Mouse (Mus musculus) liver, embryonic 15.5 days (tissue): ENCODE data around the gene Anxa5. TPM values are rescaled to one million over a fixed set of nuclear protein-coding genes. Genes with fewer than 3 reads are reported as not detected.

ENCODE experiments used
- ATAC-seq: fragments of 200-750 bp; cut with Nextera tagmentation; 2 replicates; pipeline ENCODE4 v1.8.0; 2017; ENCODE audit warnings: moderate number of reproducible peaks, mild to moderate bottlenecking, moderate library complexity; ENCODE audit not compliant: insufficient read depth
- H3K27ac ChIP-seq: fragments of 300-500 bp; sonication (generic); replicated peaks from 2 replicates; pipeline ENCODE4 v1.5.1; 2015; ENCODE audit warnings: mild to moderate bottlenecking, inconsistent platforms
- H3K27me3 ChIP-seq: fragments of 300-500 bp; sonication (generic); 2 replicates; pipeline ENCODE4 v1.6.1; 2015; ENCODE audit warnings: mild to moderate bottlenecking, inconsistent platforms
- H3K36me3 ChIP-seq: fragments of 300-500 bp; sonication (generic); replicated peaks from 2 replicates; pipeline ENCODE4 v1.6.1; 2015; ENCODE audit warnings: moderate library complexity, mild to moderate bottlenecking, inconsistent platforms
- H3K4me1 ChIP-seq: fragments of 300-500 bp; sonication (generic); replicated peaks from 2 replicates; pipeline ENCODE4 v1.6.1; 2015; ENCODE audit warnings: inconsistent platforms
- H3K4me2 ChIP-seq: fragments of 300-500 bp; sonication (generic); 2 replicates; pipeline ENCODE4 v1.6.1; 2015; ENCODE audit warnings: moderate library complexity, mild to moderate bottlenecking, inconsistent platforms
- H3K4me3 ChIP-seq: fragments of 300-500 bp; sonication (generic); replicated peaks from 2 replicates; pipeline ENCODE4 v1.5.1; 2015; ENCODE audit warnings: mild to moderate bottlenecking, inconsistent platforms
- H3K9ac ChIP-seq: fragments of 300-500 bp; sonication (generic); 2 replicates; pipeline ENCODE4 v1.6.1; 2015; ENCODE audit warnings: moderate library complexity, mild to moderate bottlenecking, inconsistent platforms
- H3K9me3 ChIP-seq: fragments of 300-500 bp; sonication (generic); replicated peaks from 2 replicates; pipeline ENCODE4 v1.6.1; 2016; ENCODE audit warnings: inconsistent platforms
- WGBS: fragments of 180-500 bp; shearing (Covaris S2); methylation state at CpG from one replicate; pipeline ENCODE4 v1.1.7; 2015; ENCODE audit warnings: mixed read lengths; ENCODE audit not compliant: insufficient replicate concordance; 5-methylcytosine and 5-hydroxymethylcytosine counted together
- polyA plus RNA-seq: library from polyadenylated mRNA; unstranded; fragments of >200 nt; fragmentation: Nextera tagmentation; extraction: Ambion mirVana; gene quantifications from 2 replicates; pipeline ENCODE4 v1.2.1, GENCODE M21; 2015

Anxa5 gene
- polyA plus RNA-seq, 1 experiment from 2014 or later: 76.1 TPM

- Histone ChIP-seq H3K27me3 (no peaks in the 10 kb centered on the region; the same call in 1 of the 2 replicates), H3K27ac (no peak overlapping the region), H3K36me3 (no peaks in the 10 kb centered on the region), H3K4me2 (no peak overlapping the region), H3K4me3 (no peak overlapping the region), H3K4me1 (peaks cover 35% of the 10 kb centered on the region), H3K9ac (no peak overlapping the region), H3K9me3 (no peaks in the 10 kb centered on the region)
- no peak for ATAC-seq
- 64% methylated on average over 5 of the region's 5 CpGs for WGBS
Observed at GRCm38 (mm10) chr3:36473222-36473621, 2.5 kb downstream of the Anxa5 start.

GRCm38 (mm10) chr3:36471856-36472255 is 3.8 kb downstream of the Anxa5 start:
- no peak for ATAC-seq
- peaks cover 34% of the 10 kb centered on the region for H3K4me1 ChIP-seq
- H3K27me3 ChIP-seq: no peaks in the 10 kb centered on the region; the same call in 1 of the 2 replicates
- H3K4me3 ChIP-seq: no peak overlapping the region
- WGBS: 57% methylated on average over 4 of the region's 4 CpGs
- H3K9ac ChIP-seq: no peak overlapping the region
- no peaks in the 10 kb centered on the region for H3K36me3 ChIP-seq
- no peak overlapping the region for H3K4me2 ChIP-seq
- H3K27ac ChIP-seq: no peak overlapping the region
- H3K9me3 ChIP-seq: no peaks in the 10 kb centered on the region

DNA sequence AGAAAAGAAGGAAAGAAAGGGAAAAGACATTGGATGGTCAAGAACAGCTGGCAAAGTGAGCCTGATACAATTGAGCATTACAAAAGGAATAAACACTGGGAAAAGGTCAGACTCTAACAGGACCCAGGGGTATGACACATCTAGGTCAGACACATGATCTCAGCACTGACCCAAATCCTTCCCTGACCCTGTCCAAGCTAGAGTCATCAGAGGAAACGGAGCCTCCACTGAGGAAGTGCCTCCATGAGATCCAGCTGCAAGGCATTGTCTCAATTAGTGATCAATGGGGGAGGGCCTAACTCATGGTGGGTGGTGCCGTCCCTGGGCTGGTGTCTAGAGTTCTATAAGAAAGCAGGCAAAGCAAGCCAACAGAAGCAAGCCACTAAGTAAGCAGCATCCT is 6.8 kb downstream of the Anxa5 start:
- H3K4me1 ChIP-seq: peaks cover 9% of the 10 kb centered on the region; the same call in 1 of the 2 replicates
- ATAC-seq: no peak
- no peak overlapping the region for H3K27ac ChIP-seq
- H3K36me3 ChIP-seq: no peaks in the 10 kb centered on the region
- no peak overlapping the region for H3K4me3 ChIP-seq
- no peak overlapping the region for H3K4me2 ChIP-seq
- H3K9ac ChIP-seq: no peak overlapping the region
- H3K9me3 ChIP-seq: no peaks in the 10 kb centered on the region
- WGBS: 40% methylated on average over 2 of the region's 2 CpGs
- H3K27me3 ChIP-seq: no peaks in the 10 kb centered on the region

- Histone ChIP-seq H3K27ac (no peak overlapping the region), H3K4me3 (no peak overlapping the region), H3K9ac (no peak overlapping the region), H3K4me2 (no peak overlapping the region), H3K4me1 (0 out of 2 replicates have a peak, but pooled peaks cover 3% of the 10 kb centered on the region), H3K36me3 (no peaks in the 10 kb centered on the region), H3K9me3 (no peaks in the 10 kb centered on the region), H3K27me3 (no peaks in the 10 kb centered on the region)
- 73% methylated on average over 7 of the region's 7 CpGs for WGBS
- no peak for ATAC-seq
Observed at GRCm38 (mm10) chr3:36467632-36468031, 8.1 kb downstream of the Anxa5 start.

DNA sequence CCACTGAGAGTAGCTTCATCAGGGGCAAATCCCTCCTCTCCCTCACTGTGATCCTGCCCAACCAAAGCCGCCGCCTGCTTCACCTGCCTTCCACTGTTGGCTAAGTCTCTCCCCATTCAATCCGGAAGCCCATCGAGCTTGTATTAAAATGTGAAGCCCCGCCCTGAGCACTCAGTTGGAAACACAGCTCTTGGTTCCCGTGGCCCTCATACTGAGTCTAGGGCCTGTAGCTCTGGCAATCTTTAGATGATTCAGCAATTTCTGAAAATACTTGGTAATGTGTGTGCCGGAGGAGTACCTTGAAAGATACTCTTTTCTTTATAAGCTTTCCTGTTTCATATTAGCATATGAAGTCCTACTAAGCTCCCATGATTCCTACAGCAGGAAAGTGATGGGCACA is 10.2 kb downstream of the Anxa5 start:
- ATAC-seq: no peak
- no peaks in the 10 kb centered on the region for H3K27me3 ChIP-seq
- H3K9me3 ChIP-seq: no peaks in the 10 kb centered on the region
- H3K9ac ChIP-seq: no peak overlapping the region
- H3K4me2 ChIP-seq: no peak overlapping the region
- 43% methylated on average over 7 of the region's 7 CpGs for WGBS
- H3K36me3 ChIP-seq: no peaks in the 10 kb centered on the region
- H3K27ac ChIP-seq: no peak overlapping the region
- 0 out of 2 replicates have a peak, but pooled peaks cover 3% of the 10 kb centered on the region for H3K4me1 ChIP-seq
- no peak overlapping the region for H3K4me3 ChIP-seq

GRCm38 (mm10) chr3:36462348-36462747 is 13.3 kb downstream of the Anxa5 start:
- no peak overlapping the region for H3K9ac ChIP-seq
- WGBS: 23% methylated on average over 1 of the region's 1 CpGs
- ATAC-seq: no peak
- no peaks in the 10 kb centered on the region for H3K4me1 ChIP-seq
- H3K4me2 ChIP-seq: no peak overlapping the region
- H3K27me3 ChIP-seq: no peaks in the 10 kb centered on the region
- no peak overlapping the region for H3K27ac ChIP-seq
- H3K9me3 ChIP-seq: no peaks in the 10 kb centered on the region
- H3K4me3 ChIP-seq: no peak overlapping the region
- no peaks in the 10 kb centered on the region; the same call in 1 of the 2 replicates for H3K36me3 ChIP-seq

DNA sequence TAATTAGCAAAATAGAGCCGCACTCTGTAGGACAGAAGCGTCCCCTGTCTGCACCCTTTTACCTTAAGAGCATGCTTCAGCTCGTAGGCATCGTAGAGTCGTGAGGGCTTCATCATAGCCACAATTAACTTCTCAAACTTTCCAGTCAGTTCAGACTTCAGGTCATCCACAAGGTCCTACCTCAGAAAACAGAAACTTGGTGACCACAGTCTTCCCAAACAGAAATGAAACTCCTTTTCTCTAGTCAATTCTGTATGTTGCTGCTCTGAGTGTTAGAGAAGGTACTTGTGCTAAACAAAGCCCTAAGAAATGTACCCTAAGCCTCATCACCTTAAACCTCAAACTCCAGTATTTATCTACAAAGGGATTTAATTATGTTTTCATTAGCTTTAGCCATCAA is 13.9 kb downstream of the Anxa5 start:
- H3K9me3 ChIP-seq: no peaks in the 10 kb centered on the region
- H3K9ac ChIP-seq: no peak overlapping the region
- ATAC-seq: no peak
- no peak overlapping the region for H3K4me3 ChIP-seq
- H3K4me2 ChIP-seq: no peak overlapping the region
- 76% methylated on average over 5 of the region's 5 CpGs for WGBS
- no peaks in the 10 kb centered on the region; the same call in 1 of the 2 replicates for H3K36me3 ChIP-seq
- H3K27me3 ChIP-seq: no peaks in the 10 kb centered on the region
- H3K4me1 ChIP-seq: no peaks in the 10 kb centered on the region
- no peak overlapping the region for H3K27ac ChIP-seq

- no peak overlapping the region for H3K4me3 ChIP-seq
- no peak for ATAC-seq
- no peak overlapping the region for H3K9ac ChIP-seq
- H3K27me3 ChIP-seq: no peaks in the 10 kb centered on the region
- 70% methylated on average over 7 of the region's 7 CpGs for WGBS
- no peaks in the 10 kb centered on the region; the same call in 1 of the 2 replicates for H3K36me3 ChIP-seq
- H3K9me3 ChIP-seq: no peaks in the 10 kb centered on the region
- H3K27ac ChIP-seq: no peak overlapping the region
- no peaks in the 10 kb centered on the region for H3K4me1 ChIP-seq
- H3K4me2 ChIP-seq: no peak overlapping the region
Observed at GRCm38 (mm10) chr3:36460717-36461116, 15.0 kb downstream of the Anxa5 start.

DNA sequence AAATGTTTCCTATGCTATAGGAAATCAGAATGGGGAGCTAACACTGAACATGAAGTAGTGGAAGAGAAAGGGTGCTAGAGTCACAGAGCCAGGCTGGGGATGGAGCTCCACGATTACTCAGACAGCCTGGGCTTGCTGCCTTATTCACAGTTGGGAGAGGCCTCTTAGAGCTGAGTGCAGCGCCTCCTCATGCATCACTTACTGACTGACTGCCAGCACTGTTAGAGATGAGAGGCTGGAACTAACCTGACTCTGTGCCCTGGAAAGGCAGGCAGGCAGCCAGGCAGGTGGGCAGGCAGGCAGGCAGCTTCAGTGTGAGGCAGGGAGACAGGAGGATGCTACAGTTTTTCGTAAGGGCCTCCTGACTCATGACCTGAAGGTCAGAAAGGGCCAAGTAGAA is 20.1 kb downstream of the Anxa5 start:
- H3K4me1 ChIP-seq: no peaks in the 10 kb centered on the region
- no peak for ATAC-seq
- H3K9me3 ChIP-seq: no peaks in the 10 kb centered on the region
- 66% methylated on average over 3 of the region's 3 CpGs for WGBS
- H3K27me3 ChIP-seq: no peaks in the 10 kb centered on the region
- no peak overlapping the region for H3K9ac ChIP-seq
- no peak overlapping the region for H3K4me3 ChIP-seq
- no peak overlapping the region for H3K4me2 ChIP-seq
- peaks cover 11% of the 10 kb centered on the region for H3K36me3 ChIP-seq
- no peak overlapping the region for H3K27ac ChIP-seq

GRCm38 (mm10) chr3:36455124-36455523 is 20.6 kb downstream of the Anxa5 start:
- 77% methylated on average over 8 of the region's 8 CpGs for WGBS
- Histone ChIP-seq H3K9me3 (no peaks in the 10 kb centered on the region), H3K9ac (no peak overlapping the region), H3K4me2 (no peak overlapping the region), H3K4me3 (no peak overlapping the region), H3K27me3 (no peaks in the 10 kb centered on the region), H3K36me3 (peaks cover 11% of the 10 kb centered on the region), H3K27ac (no peak overlapping the region), H3K4me1 (no peaks in the 10 kb centered on the region)
- no peak for ATAC-seq

DNA sequence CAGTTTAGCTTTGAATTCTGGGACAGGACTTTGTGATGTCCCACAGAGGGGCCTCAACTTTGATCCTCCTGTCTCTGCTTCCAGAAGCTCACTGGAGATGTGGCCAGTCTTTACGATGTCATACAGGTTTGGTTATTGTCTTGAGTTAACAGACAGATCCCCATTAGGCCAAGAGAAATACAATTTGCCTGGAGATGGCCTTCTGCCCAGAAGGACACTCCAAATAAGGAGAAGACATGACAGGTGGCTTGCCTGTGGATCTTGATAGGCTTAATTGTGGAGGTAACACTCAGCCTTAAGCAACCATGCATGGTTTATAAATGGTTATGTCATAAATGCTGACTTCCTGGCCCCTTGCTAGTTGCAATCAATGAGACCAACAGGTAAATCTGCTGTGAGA is 23.2 kb downstream of the Anxa5 start:
- no peak for ATAC-seq
- Histone ChIP-seq H3K27ac (no peak overlapping the region), H3K4me2 (no peak overlapping the region), H3K9ac (no peak overlapping the region), H3K4me3 (no peak overlapping the region), H3K27me3 (no peaks in the 10 kb centered on the region), H3K9me3 (no peaks in the 10 kb centered on the region), H3K4me1 (no peaks in the 10 kb centered on the region), H3K36me3 (peaks cover 15% of the 10 kb centered on the region; the same call in 1 of the 2 replicates)
- 83% methylated on average over 1 of the region's 1 CpGs for WGBS
